Mouse (Mus musculus): Measurements from ENCODE around the gene Henmt1.

DNA sequence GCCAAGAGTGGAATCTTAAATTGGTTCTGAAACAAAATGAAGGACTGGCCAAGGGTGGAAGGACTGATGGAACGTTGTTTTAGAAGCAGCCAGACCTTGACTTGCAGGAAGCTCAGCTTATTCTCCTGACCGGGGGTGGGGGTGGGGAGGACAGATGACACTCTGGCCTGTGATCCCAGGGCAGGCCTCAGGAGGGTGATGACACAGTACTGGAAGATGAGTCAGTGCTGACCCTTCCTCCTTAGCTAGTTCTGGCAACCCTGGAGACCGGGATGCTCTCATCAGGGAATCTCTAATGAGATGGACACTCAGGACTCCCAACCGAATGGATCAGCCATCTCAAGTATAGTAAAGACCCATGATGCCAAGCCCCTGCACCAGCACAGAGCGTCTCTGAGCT is 66.1 kb downstream of the Henmt1 start:
- no peak for TF ChIP-seq CTCF (IDR thresholded peaks at IDR 0.05; ENCODE audit: borderline replicate concordance, insufficient read depth, low read depth, low read length)
- no peak for TF ChIP-seq POLR2A (IDR thresholded peaks at IDR 0.05; ENCODE audit: borderline replicate concordance, insufficient read depth, low read length)
